Mouse (Mus musculus) heart, embryonic 14.5 days (tissue): ENCODE measurements around the gene Kansl1. TPM values are rescaled to one million over a fixed set of nuclear protein-coding genes. Genes with fewer than 3 reads are reported as not detected.

Experiments used
- ATAC-seq: fragments of 200-750 bp; cut with Nextera tagmentation; 2 replicates; pipeline ENCODE4 v1.8.0; 2017; ENCODE audit warnings: low read depth, moderate TSS enrichment; ENCODE audit not compliant: insufficient number of reproducible peaks, insufficient read depth, low FRiP score
- H3K27ac ChIP-seq, 2 experiments: fragments of 200-500 bp in 1 of 2; fragments of 300-500 bp in 1 of 2; sonication (generic) in 1 of 2; replicated peaks in 1 of 2; 2 replicates each; pipeline ENCODE4 v1.5.1; 2012 to 2014; ENCODE audit warnings: low read depth in 2 of 2, low read length in 2 of 2, control low read depth in 1 of 2, mild to moderate bottlenecking in 1 of 2, mixed read lengths in 1 of 2; ENCODE audit not compliant: control insufficient read depth in 1 of 2, insufficient read depth in 1 of 2
- H3K27me3 ChIP-seq: fragments of 300-500 bp; sonication (generic); 2 replicates; pipeline ENCODE4 v1.6.1; 2014; ENCODE audit warnings: mild to moderate bottlenecking, low read length, control low read depth; ENCODE audit not compliant: control insufficient read depth, insufficient read depth
- H3K36me3 ChIP-seq: fragments of 300-500 bp; sonication (generic); 2 replicates; pipeline ENCODE4 v1.6.1; 2014; ENCODE audit warnings: mild to moderate bottlenecking, control low read depth, low read length, mixed read lengths; ENCODE audit not compliant: control insufficient read depth, insufficient read depth
- H3K4me1 ChIP-seq, 2 experiments: fragments of 200-500 bp in 1 of 2; fragments of 300-500 bp in 1 of 2; sonication (generic) in 1 of 2; 2 replicates each; pipeline ENCODE4 v1.6.1; 2012 to 2014; ENCODE audit warnings: low read length in 2 of 2, control low read depth in 1 of 2, mixed read lengths in 1 of 2; ENCODE audit not compliant: control insufficient read depth in 2 of 2, insufficient read depth in 2 of 2
- H3K4me2 ChIP-seq: fragments of 300-500 bp; sonication (generic); 2 replicates; pipeline ENCODE4 v1.6.1; 2014; ENCODE audit warnings: mild to moderate bottlenecking, low read length
- H3K4me3 ChIP-seq, 2 experiments: fragments of 200-500 bp in 1 of 2; fragments of 300-500 bp in 1 of 2; sonication (generic) in 1 of 2; 2 replicates each; pipeline ENCODE4 v1.5.1; 2012 to 2014; ENCODE audit warnings: low read length in 2 of 2, mild to moderate bottlenecking in 2 of 2, control low read depth in 1 of 2, low read depth in 1 of 2, moderate library complexity in 1 of 2; ENCODE audit not compliant: control insufficient read depth in 1 of 2, insufficient read depth in 1 of 2
- H3K9ac ChIP-seq: fragments of 300-500 bp; sonication (generic); 2 replicates; pipeline ENCODE4 v1.6.1; 2014; ENCODE audit warnings: mild to moderate bottlenecking, low read length
- H3K9me3 ChIP-seq: fragments of 300-500 bp; sonication (generic); 2 replicates; pipeline ENCODE4 v1.6.1; 2016; ENCODE audit warnings: low read length, control low read depth; ENCODE audit not compliant: control insufficient read depth
- WGBS: fragments of 180-500 bp; shearing (Covaris S2); extraction: QIAGEN DNeasy Blood & Tissue Kit; methylation state at CpG from one replicate; pipeline ENCODE4 v1.1.7; 2014; 5-methylcytosine and 5-hydroxymethylcytosine counted together
- polyA plus RNA-seq: library from polyadenylated mRNA; unstranded; fragments of >200 nt; fragmentation: Nextera tagmentation; extraction: Ambion mirVana; gene quantifications from 2 replicates; pipeline ENCODE4 v1.2.1, GENCODE M21; 2014

Kansl1 gene
- polyA plus RNA-seq, 1 experiment from 2014 or later: 16.5 TPM

DNA sequence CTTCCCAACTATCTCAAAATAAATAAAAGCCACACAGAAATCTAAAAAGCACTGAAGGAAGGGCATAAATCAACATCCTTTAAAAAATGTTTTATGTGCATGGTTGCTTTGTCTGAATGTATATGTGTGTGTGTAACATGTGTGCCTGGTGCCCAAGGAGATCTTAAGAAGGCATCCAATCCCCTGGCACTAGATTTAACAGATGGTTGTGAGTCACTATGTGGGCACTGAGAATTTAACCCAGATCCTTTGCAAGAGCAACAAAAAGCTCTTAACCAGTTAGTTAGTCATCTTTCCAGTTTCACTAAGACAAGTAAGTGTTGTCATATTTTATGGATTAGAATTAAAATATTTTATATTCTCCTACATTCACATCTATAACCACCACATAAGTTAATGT, 56.4 kb downstream of the Kansl1 start:
- Histone ChIP-seq H3K4me3 (no peak overlapping the region), H3K9me3 (no peaks in the 10 kb centered on the region), H3K4me2 (no peak overlapping the region), H3K27ac (no peak overlapping the region), H3K36me3 (peaks cover 28% of the 10 kb centered on the region), H3K27me3 (no peaks in the 10 kb centered on the region), H3K4me1 (no peaks in the 10 kb centered on the region), H3K9ac (no peak overlapping the region)
- no peak for ATAC-seq

DNA sequence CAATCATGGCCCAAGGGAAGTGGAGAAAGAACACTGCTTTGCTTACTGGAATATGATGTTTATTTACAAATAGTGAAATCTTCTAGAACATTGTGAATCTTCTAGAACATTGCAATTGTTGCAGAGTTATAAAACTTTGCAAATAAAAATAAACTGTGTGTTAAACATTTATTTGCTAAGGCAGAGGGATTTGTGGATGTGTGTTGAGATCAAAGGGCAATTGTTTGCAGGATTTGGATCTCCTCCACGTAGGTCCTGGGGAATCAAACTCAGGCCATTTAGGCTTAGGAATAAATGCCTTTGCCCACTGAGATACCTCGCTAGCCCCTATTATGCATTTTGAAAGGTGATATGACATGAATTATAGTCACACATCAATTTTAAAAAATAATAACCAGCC, 61.3 kb downstream of the Kansl1 start:
- Histone ChIP-seq H3K4me1 (0 out of 4 replicates have a peak, but pooled peaks cover 0 to 3% of the 10 kb centered on the region in 2 experiments), H3K27ac (no peak overlapping the region), H3K4me3 (no peak overlapping the region), H3K9me3 (no peaks in the 10 kb centered on the region), H3K9ac (no peak overlapping the region), H3K36me3 (peaks cover 29% of the 10 kb centered on the region), H3K4me2 (no peak overlapping the region), H3K27me3 (no peaks in the 10 kb centered on the region)
- ATAC-seq: no peak
- WGBS: 88% methylated on average over 2 of the region's 2 CpGs

GRCm38 (mm10) chr11:104400961-104401360, 67.7 kb downstream of the Kansl1 start:
- peaks cover 0 to 22% of the 10 kb centered on the region in 2 experiments; a peak in 3 of 4 replicates for H3K4me1 ChIP-seq
- no peaks in the 10 kb centered on the region for H3K27me3 ChIP-seq
- ATAC-seq: no peak
- H3K9me3 ChIP-seq: no peaks in the 10 kb centered on the region
- no peak overlapping the region for H3K9ac ChIP-seq
- H3K4me3 ChIP-seq: no peak overlapping the region
- H3K27ac ChIP-seq: no peak overlapping the region
- peaks cover 24% of the 10 kb centered on the region for H3K36me3 ChIP-seq
- no peak overlapping the region for H3K4me2 ChIP-seq
- WGBS: 44% methylated on average over 5 of the region's 5 CpGs

DNA sequence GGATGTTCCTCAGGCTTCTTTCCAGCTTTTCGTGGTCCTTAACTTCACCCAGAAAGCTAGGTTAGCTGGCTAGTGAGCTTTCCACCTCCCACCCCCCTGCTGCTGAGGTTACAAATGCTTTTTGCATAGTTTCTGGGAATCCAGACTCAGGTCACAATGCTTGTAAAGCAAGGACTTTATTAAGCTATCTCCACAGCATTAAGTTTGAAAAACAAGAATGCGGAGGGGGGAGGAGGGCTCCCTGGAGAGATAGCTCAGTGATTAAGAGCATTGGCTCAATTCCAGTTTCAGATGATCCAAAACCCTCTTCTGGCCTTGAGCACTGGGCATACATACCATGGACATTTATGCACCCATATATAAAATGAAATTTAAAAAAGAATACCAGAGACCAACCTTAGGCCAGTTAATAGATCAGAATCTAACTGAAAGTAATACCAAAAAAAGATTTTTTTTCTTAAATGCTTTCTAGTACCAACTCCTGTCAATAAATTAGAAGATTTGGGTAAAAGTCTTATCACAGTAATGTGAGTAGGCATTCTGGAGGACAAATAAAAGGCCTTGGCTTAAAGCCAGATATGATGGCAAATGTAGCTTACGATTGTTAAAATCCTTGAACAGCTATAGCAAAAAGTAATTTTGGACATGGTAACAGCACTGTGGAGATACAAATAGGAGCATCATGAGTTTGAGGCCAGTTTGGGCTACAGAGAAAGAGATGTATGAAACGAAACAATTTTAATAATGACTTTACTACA, 69.0 kb downstream of the Kansl1 start:
- Histone ChIP-seq H3K9me3 (no peaks in the 10 kb centered on the region), H3K4me1 (peaks cover 0 to 22% of the 10 kb centered on the region in 2 experiments; a peak in 3 of 4 replicates), H3K4me2 (no peak overlapping the region), H3K4me3 (no peak overlapping the region), H3K9ac (no peak overlapping the region), H3K36me3 (peaks cover 31% of the 10 kb centered on the region), H3K27me3 (no peaks in the 10 kb centered on the region), H3K27ac (peak overlapping the region; percentile 1 to 57; a peak in 2 of 4 replicates)
- 52% methylated on average over 4 of the region's 4 CpGs for WGBS
- no peak for ATAC-seq

GRCm38 (mm10) chr11:104395648-104396047, 73.0 kb downstream of the Kansl1 start:
- H3K27me3 ChIP-seq: no peaks in the 10 kb centered on the region
- no peak overlapping the region for H3K27ac ChIP-seq
- WGBS: 96% methylated on average over 2 of the region's 2 CpGs
- H3K36me3 ChIP-seq: peaks cover 21% of the 10 kb centered on the region; the same call in 1 of the 2 replicates
- peaks cover 0 to 17% of the 10 kb centered on the region in 2 experiments; a peak in 3 of 4 replicates for H3K4me1 ChIP-seq
- H3K9ac ChIP-seq: no peak overlapping the region
- ATAC-seq: no peak
- no peaks in the 10 kb centered on the region for H3K9me3 ChIP-seq
- H3K4me2 ChIP-seq: no peak overlapping the region
- H3K4me3 ChIP-seq: no peak overlapping the region

GRCm38 (mm10) chr11:104393196-104393595, 75.5 kb downstream of the Kansl1 start:
- no peak for ATAC-seq
- H3K36me3 ChIP-seq: peaks cover 15% of the 10 kb centered on the region; the same call in 1 of the 2 replicates
- H3K9ac ChIP-seq: no peak overlapping the region
- H3K9me3 ChIP-seq: no peaks in the 10 kb centered on the region
- peaks cover 0 to 7% of the 10 kb centered on the region in 2 experiments; a peak in 1 of 4 replicates for H3K4me1 ChIP-seq
- 77% methylated on average over 6 of the region's 6 CpGs for WGBS
- no peak overlapping the region for H3K4me3 ChIP-seq
- no peak overlapping the region for H3K4me2 ChIP-seq
- H3K27me3 ChIP-seq: no peaks in the 10 kb centered on the region
- no peak overlapping the region for H3K27ac ChIP-seq

DNA sequence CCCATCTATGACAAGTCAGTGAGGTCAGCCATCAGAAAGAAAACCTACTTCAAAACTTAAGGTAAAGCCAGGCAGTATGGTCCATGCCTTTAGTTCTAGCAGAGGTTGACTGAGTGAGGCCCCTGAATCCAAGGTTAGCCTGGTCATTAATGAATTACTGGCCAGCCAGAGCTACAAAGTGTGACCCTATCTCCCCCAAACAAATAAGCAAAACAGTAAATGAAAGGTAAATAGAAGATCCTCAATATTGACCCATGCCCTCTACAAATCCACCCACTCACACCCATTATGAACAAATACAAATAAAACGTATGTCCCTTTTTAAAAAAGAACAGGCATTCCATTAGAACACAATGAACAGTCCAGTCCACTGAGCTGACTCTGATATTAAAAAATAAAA, 76.5 kb downstream of the Kansl1 start:
- H3K27ac ChIP-seq: no peak overlapping the region
- H3K9me3 ChIP-seq: no peaks in the 10 kb centered on the region
- no peak overlapping the region for H3K9ac ChIP-seq
- no peak for ATAC-seq
- no peaks in the 10 kb centered on the region for H3K27me3 ChIP-seq
- peaks cover 15% of the 10 kb centered on the region; the same call in 1 of the 2 replicates for H3K36me3 ChIP-seq
- H3K4me3 ChIP-seq: no peak overlapping the region
- no peak overlapping the region for H3K4me2 ChIP-seq
- 83% methylated on average over 1 of the region's 1 CpGs for WGBS
- peaks cover 0 to 8% of the 10 kb centered on the region in 2 experiments; a peak in 1 of 4 replicates for H3K4me1 ChIP-seq
